Mouse (Mus musculus) cerebellum, adult 2 months (tissue): Measurements from ENCODE around the gene Myoz2.

Experiments used
- CTCF ChIP-seq: fragments of 200-500 bp; IDR thresholded peaks from 2 replicates; pipeline ENCODE4 v1.5.1; 2011; ENCODE audit warnings: low read depth, mild to moderate bottlenecking, control low read depth, low read length, moderate library complexity, borderline replicate concordance; ENCODE audit not compliant: insufficient read depth
- POLR2A ChIP-seq: fragments of 200-500 bp; IDR thresholded peaks from 2 replicates; pipeline ENCODE4 v1.6.1; 2011; ENCODE audit warnings: low read length, control low read depth, borderline replicate concordance; ENCODE audit not compliant: insufficient read depth

DNA sequence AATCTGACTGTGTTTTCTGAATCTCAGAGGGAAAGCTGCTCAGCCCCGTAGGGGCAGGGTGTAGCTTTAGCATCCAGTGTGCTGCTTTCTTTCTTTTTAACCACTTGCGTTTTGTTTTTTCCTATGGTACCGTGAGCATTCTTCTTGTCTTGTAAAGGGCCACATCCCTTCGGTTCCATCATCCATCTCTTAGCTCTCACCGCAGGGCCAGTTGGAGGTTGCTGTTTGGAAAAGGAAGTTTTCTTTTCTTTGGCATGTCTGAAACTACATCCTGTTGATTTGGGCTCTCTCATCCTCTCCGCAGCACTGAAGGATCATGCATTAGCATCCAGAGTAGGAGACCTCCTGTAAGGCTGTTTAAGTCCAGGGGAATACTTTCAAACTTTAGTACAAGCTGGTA lies 25.4 kb downstream of the Myoz2 start:
- no peak for TF ChIP-seq CTCF
- TF ChIP-seq POLR2A, result no peak
